Mouse (Mus musculus): ENCODE results near the gene Defb10.
"Not testable (repeated sequence)": the region's sequence is repeated elsewhere in the genome, so short reads cannot be mapped to it uniquely, and the experiment has no call there.

Defb10 gene

DNA sequence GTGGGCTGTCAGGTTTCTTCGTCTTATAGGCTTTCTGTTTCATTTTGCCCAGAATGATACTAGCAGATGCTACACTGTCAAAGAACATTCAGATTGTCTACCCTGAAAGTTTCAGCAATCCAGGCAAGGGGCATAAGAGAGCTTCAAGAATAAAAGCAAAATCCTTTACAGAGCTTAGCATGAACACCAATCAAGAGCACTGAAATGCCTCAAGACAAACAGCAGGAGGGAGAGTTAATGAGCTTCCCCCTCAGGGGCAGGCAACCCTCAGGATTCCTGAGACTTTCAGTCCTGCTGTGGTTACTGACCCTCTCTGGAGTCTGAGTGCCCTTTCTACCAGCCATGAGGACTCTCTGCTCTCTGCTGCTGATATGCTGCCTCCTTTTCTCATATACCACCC, at the start of gene Defb10:
Gene Defb10, plus strand, starts transcription at position 316 of the 400 bp plus-strand sequence.
- not testable (repeated sequence) for DNase-seq

DNA sequence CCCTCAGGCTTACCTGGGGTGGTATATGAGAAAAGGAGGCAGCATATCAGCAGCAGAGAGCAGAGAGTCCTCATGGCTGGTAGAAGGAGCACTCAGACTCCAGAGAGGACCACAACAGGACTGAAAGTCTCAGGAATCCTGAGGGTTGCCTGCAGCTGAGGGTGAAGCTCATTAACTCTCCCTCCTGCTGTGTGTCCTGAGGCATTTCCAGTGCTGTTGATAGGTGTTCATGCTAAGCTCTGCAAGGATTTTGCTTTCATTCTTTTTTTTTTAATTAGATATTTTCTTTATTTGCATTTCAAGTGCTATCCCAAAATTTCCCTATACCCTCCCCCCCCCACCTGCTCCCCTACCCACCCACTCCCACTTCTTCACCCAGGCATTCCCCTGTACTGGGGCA, 26.6 kb downstream of the Defb10 start, which contains the start of gene Defb9:
Gene Defb9, minus strand, starts transcription at position 101 of the 400 bp plus-strand sequence.
- not testable (repeated sequence) for DNase-seq

DNA sequence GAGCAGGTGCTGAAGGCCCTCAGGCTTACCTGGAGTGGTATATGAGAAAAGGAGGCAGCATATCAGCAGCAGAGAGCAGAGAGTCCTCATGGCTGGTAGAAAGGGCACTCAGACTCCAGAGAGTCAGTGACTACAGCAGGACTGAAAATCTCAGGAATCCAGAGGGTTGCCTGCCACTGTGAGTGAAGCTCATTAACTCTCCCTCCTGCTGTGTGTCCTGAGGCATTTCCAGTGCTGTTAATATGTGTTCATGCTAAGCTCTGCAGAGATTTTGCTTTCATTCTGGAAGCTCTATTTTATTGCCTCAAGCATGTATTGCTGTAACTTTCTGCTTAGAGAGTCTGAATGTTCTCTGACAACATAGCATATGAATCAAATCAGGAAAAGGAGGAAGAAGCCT, 47.6 kb downstream of the Defb10 start, which contains the start of gene Defb11:
Gene Defb11, minus strand, starts transcription at position 123 of the 400 bp plus-strand sequence.
- DNase-seq: not testable (repeated sequence)
